Mouse (Mus musculus) thymus, adult 2 months (tissue): ENCODE data around the gene Ncapd2. TPM values are rescaled to one million over a fixed set of nuclear protein-coding genes. Genes with fewer than 3 reads are reported as not detected.
A peak's percentile ranks its signal among the peaks of the same experiment; 100 is the strongest.

Source experiments
- DNase-seq: peaks from one replicate; pipeline ENCODE4 v3.0.0; 2021
- H3K27ac ChIP-seq: fragments of 200-500 bp; 2 replicates; pipeline ENCODE4 v1.5.1; 2012; ENCODE audit warnings: low read length, control low read depth; ENCODE audit not compliant: control insufficient read depth, insufficient read depth
- H3K27me3 ChIP-seq: fragments of 200-500 bp; 2 replicates; pipeline ENCODE4 v1.6.1; 2012; ENCODE audit warnings: mild to moderate bottlenecking, low read length, moderate library complexity, mixed read lengths; ENCODE audit not compliant: control insufficient read depth, insufficient read depth
- H3K36me3 ChIP-seq: fragments of 200-500 bp; 2 replicates; pipeline ENCODE4 v1.6.1; 2012; ENCODE audit warnings: mild to moderate bottlenecking, low read length, moderate library complexity; ENCODE audit not compliant: control insufficient read depth, insufficient read depth
- H3K4me1 ChIP-seq: fragments of 200-500 bp; replicated peaks from 2 replicates; pipeline ENCODE4 v1.6.1; 2012; ENCODE audit warnings: low read length; ENCODE audit not compliant: control insufficient read depth, insufficient read depth
- H3K4me3 ChIP-seq: fragments of 200-500 bp; 2 replicates; pipeline ENCODE4 v1.5.1; 2012; ENCODE audit warnings: mild to moderate bottlenecking, low read length, control low read depth, moderate library complexity; ENCODE audit not compliant: control insufficient read depth, insufficient read depth
- CTCF ChIP-seq: fragments of 200-500 bp; IDR thresholded peaks from 2 replicates; pipeline ENCODE4 v1.5.1; 2012; ENCODE audit warnings: mild to moderate bottlenecking, control low read depth, low read length, moderate library complexity, borderline replicate concordance; ENCODE audit not compliant: control insufficient read depth, poor library complexity, insufficient read depth; ENCODE audit errors: extremely low read depth
- POLR2A ChIP-seq: fragments of 200-500 bp; IDR thresholded peaks from 2 replicates; pipeline ENCODE4 v1.6.1; 2012; ENCODE audit warnings: mild to moderate bottlenecking, low read length, control low read depth, moderate library complexity; ENCODE audit not compliant: control insufficient read depth, poor library complexity, insufficient read depth; ENCODE audit errors: extremely low read depth
- WGBS: fragments of 180-500 bp; shearing (Covaris S2); methylation state at CpG from one replicate; pipeline ENCODE4 v1.1.7; 2018; 5-methylcytosine and 5-hydroxymethylcytosine counted together
- polyA plus RNA-seq: library from polyadenylated mRNA; depleted of rRNA; stranded (reverse); fragments of >200 nt; gene quantifications from 2 replicates; pipeline ENCODE4 v1.2.3, GENCODE M21; 2012

Gene Ncapd2
- polyA plus RNA-seq, 1 experiment, result 430 TPM

DNA sequence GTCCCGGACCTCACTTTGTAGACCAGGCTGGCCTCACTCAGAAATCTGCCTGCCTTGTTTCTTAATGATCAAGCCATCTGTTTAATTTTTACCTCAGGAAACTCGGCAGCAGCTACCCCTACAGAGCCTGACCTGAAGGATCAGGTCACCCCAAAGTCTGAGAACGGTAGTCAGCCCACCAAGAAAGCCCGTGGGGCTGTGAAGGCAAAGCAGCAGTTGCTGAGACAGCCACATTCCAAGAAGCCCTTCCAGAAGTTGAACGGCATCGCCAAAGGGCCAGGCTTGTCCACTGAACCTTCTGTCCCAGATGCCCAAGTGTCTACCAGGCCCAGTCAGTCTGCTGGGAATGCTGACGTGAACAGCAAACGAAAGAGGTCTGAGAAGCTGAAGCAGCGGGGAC lies 47.6 kb downstream of the Ncapd2 start:
- 94% methylated on average over 9 of the region's 9 CpGs for WGBS
- TF ChIP-seq POLR2A, result no peak
- TF ChIP-seq CTCF, result no peak
- no peak for DNase-seq

DNA sequence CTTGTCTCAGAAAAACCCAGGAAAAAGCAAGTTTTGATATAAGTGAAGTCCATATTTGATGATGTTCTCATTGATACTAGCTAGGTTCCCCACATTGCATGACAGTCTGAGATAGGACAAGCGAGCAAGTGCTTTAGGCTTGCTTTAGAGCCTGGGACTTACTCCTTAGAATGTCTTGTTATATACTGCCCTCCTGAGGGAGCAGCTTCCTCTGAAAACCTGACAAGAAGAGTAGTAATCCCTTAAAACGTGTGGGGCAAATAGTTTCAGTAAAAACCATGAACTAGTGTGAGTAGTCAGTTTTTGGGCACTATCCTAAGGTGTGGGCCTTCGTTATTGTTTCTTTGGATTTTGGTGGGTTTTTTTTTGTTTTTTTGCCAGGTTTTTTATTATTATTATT lies 48.4 kb downstream of the Ncapd2 start:
- 89% methylated on average over 3 of the region's 3 CpGs for WGBS
- Histone ChIP-seq H3K27ac (no peak overlapping the region), H3K4me3 (no peak overlapping the region), H3K36me3 (peaks cover 21% of the 10 kb centered on the region), H3K4me1 (peaks cover 23% of the 10 kb centered on the region), H3K27me3 (no peaks in the 10 kb centered on the region)
- no peak for TF ChIP-seq CTCF
- TF ChIP-seq POLR2A, result no peak
- DNase-seq, result no peak

More for the DNA sequence above, 47.6 kb downstream of the Ncapd2 start:
- H3K4me3 ChIP-seq, result no peak overlapping the region
- H3K27me3 ChIP-seq, result no peaks in the 10 kb centered on the region
- H3K4me1 ChIP-seq, result peaks cover 26% of the 10 kb centered on the region
- no peak overlapping the region for H3K27ac ChIP-seq
- peaks cover 21% of the 10 kb centered on the region for H3K36me3 ChIP-seq

DNA sequence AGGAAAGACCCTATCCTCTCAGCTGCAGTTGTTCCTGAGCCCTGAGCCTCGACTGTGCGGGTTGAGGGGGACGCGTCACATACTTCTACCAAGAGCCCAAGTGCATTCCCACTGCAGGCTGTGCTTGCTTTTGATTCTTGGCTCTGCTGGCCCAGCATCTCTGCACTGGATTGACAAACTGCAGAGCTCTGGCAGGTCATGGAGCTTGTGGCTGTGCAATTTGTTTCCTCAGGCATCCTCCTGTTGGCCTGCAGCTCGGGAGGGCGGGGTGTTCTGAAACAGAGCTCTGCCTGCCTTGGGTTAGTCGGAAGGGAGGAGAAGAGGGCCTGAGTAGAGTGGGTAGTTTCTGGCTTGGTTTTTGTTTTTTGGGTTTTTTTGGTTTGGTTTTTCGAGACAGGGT lies 49.1 kb downstream of the Ncapd2 start:
- peaks cover 21% of the 10 kb centered on the region for H3K4me1 ChIP-seq
- peaks cover 24% of the 10 kb centered on the region for H3K36me3 ChIP-seq
- H3K4me3 ChIP-seq, result no peak overlapping the region
- DNase-seq, result no peak
- WGBS, result 98% methylated on average over 8 of the region's 8 CpGs
- no peak overlapping the region for H3K27ac ChIP-seq
- no peak for TF ChIP-seq POLR2A
- TF ChIP-seq CTCF, result no peak
- H3K27me3 ChIP-seq, result no peaks in the 10 kb centered on the region

DNA sequence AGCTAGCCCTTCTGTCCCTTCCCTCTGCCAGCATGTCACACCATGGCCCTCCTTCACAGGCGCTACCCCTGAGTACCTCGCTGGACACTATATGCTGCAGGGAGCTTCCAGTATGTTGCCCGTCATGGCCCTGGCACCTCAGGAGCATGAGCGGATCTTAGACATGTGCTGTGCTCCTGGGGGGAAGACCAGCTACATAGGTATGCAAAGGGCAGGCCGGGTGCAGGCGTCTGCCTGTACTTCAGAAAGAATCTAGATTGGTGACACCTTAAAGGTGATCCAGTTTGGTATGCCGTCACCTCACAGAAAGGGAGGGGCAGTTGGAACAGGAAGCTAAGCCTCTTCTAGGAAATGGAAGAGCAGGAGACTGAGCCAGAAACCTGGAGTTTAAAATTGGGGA lies 51.8 kb downstream of the Ncapd2 start:
- peaks cover 30% of the 10 kb centered on the region for H3K36me3 ChIP-seq
- no peaks in the 10 kb centered on the region for H3K27me3 ChIP-seq
- no peak for TF ChIP-seq CTCF
- no peak for TF ChIP-seq POLR2A
- no peak overlapping the region for H3K4me3 ChIP-seq
- H3K4me1 ChIP-seq, result 0 out of 2 replicates have a peak, but pooled peaks cover under 1% of the 10 kb centered on the region
- WGBS, result over 99% methylated on average over 7 of the region's 7 CpGs
- no peak overlapping the region for H3K27ac ChIP-seq
- no peak for DNase-seq

DNA sequence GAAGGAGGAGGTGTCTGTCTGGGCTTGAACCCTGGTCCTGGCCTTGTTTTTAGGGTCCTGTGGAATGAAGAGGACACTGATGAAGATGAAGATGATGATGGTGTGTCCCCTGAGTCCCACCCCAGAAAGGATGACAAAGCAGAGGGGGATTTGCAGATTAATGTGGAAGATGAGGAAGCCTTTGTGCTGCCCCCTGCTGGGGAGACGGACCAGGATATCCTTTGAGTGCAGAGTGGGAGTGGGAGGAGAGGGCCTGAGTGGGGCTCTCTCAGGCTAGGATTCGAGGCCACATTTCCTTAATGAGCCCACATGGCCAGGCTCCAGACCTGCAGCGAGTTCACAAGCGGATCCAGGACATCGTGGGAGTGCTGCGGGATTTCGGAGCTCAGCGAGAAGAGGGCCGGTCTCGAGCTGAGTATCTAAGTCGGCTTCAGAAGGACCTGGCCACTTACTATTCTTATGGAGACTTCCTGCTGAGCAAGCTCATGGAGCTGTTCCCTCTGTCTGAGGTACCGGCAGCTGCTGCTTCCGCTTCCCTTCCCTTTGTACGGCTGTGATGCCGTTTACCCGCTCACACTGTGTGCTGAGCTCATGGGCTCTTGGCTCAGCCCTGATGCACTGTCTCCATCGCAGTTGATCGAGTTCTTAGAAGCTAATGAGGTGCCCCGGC lies 54.4 kb downstream of the Ncapd2 start:
- peak; percentile 62 for DNase-seq
- 93% methylated on average over 19 of the region's 19 CpGs for WGBS

DNA sequence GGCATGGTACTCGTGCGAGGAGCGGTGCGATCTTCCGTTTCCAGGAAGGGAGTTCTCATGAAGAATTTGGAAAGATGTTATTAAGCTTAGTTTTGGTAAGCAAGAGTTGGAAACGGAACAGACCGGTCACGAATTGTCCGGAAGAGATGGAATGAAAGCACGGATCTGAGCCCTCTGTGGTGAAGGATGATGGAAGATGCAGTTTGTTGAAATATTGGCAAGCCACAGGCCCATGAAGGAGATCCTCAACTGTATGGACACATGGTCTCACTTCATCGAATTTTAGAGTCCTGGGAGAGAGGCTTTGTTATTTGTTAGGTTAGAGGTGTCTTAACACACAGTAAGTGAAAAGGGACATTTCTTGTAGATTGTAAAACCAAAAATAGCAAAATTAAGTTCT lies 59.0 kb downstream of the Ncapd2 start:
- no peaks in the 10 kb centered on the region for H3K27me3 ChIP-seq
- peaks cover 13% of the 10 kb centered on the region for H3K4me1 ChIP-seq
- DNase-seq, result no peak
- no peak overlapping the region for H3K27ac ChIP-seq
- H3K36me3 ChIP-seq, result peaks cover 25% of the 10 kb centered on the region
- H3K4me3 ChIP-seq, result peak overlapping the region; percentile 77
- 4% methylated on average over 11 of the region's 11 CpGs for WGBS
- TF ChIP-seq CTCF (no peak), POLR2A (no peak)

More for the DNA sequence above, 54.4 kb downstream of the Ncapd2 start:
- H3K4me1 ChIP-seq, result peaks cover 4% of the 10 kb centered on the region
- no peak overlapping the region for H3K27ac ChIP-seq
- no peak for TF ChIP-seq POLR2A
- TF ChIP-seq CTCF, result peak; percentile 15; the same call in 1 of the 2 replicates
- H3K27me3 ChIP-seq, result no peaks in the 10 kb centered on the region
- peaks cover 32% of the 10 kb centered on the region for H3K36me3 ChIP-seq
- no peak overlapping the region for H3K4me3 ChIP-seq
